Mouse (Mus musculus): Measurements from ENCODE around the gene Hes7. TPM values are rescaled to one million over a fixed set of nuclear protein-coding genes. Genes with fewer than 3 reads are reported as not detected.
A peak's percentile ranks its signal among the peaks of the same experiment; 100 is the strongest.

Hes7 gene
- polyA plus RNA-seq, 1 experiment, result 0.19 TPM

DNA sequence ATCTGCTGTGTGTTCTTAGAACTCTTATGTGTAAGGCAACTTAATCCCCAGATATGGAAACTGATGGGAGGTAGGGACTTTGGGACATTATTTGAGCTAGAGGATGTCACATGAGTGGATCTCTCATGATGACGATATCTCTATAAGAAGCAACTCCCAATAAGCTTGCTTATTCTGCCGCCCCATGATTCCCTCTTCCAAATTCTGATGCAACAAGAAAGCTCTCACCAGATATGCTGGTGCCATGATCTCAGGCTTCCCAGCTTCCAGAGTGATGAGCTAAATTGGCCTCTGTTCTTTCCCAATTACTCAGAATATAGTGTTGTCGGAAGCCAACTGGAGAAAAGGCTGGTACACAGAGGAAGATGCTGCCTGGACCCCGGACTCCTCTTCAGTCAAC is 8.3 kb upstream of the Hes7 start:
- Histone ChIP-seq H3K27ac (ENCODE audit: insufficient read depth, low read depth, low read length) (no peak overlapping the region), H3K4me1 (ENCODE audit: control insufficient read depth, insufficient read depth, low read length) (no peaks in the 10 kb centered on the region), H3K4me3 (ENCODE audit: insufficient read depth, low read depth, low read length) (no peak overlapping the region), H3K27me3 (replicated peaks; ENCODE audit: control insufficient read depth, insufficient read depth, low read length) (no peaks in the 10 kb centered on the region), H3K36me3 (ENCODE audit: control insufficient read depth, insufficient read depth, low read length) (peaks cover 12% of the 10 kb centered on the region)
- no peak for DNase-seq
- WGBS, result 80% methylated on average over 4 of the region's 4 CpGs
- TF ChIP-seq POLR2A (IDR thresholded peaks at IDR 0.05; ENCODE audit: low read depth, low read length), result no peak

DNA sequence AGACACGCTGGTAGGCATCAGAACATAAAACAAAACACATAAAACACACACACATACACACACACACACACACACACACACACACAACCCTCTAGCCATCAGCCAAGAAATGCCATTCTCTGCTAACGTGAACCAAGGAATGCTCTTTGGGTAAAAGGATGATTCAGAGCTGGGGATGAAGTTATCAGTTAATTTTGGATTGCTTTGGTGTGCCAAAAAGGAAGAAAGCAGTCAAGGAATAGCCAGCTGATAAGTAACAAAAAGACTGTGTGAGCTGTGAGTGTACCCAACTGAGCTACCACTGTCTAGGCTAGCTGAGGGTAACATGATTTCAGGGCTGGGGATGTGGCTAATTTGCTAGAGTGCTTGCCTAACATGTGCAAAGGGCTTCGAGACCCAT is 6.2 kb upstream of the Hes7 start:
- no peak overlapping the region for H3K27ac ChIP-seq (ENCODE audit: insufficient read depth, low read depth, low read length)

DNA sequence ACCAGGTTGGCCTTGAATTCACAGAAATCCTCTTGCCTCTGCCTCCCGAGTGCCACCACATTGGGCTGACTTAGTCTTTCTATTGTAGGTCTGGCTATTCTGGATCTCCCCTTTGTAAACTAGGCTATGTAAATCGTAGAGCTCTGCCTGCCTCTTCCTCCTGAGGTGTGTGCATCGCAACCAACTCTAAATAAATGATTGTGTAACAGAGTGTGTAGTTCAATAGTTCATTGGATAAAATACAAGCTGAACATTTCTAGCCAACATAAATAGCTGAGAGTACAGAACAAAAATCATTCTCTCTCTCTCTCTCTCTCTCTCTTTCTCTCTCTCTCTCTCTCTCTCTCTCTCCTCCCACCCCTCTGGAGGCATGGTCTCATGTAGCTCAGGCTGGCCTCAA is 5.6 kb upstream of the Hes7 start:
- DNase-seq, result no peak
- H3K36me3 ChIP-seq (ENCODE audit: control insufficient read depth, insufficient read depth, low read length), result no peaks in the 10 kb centered on the region
- H3K4me3 ChIP-seq (ENCODE audit: insufficient read depth, low read depth, low read length), result no peak overlapping the region
- H3K27ac ChIP-seq (ENCODE audit: insufficient read depth, low read depth, low read length), result no peak overlapping the region
- H3K4me1 ChIP-seq (ENCODE audit: control insufficient read depth, insufficient read depth, low read length), result 0 out of 2 replicates have a peak, but pooled peaks cover 8% of the 10 kb centered on the region
- 81% methylated on average over 3 of the region's 3 CpGs for WGBS
- no peaks in the 10 kb centered on the region for H3K27me3 ChIP-seq (replicated peaks; ENCODE audit: control insufficient read depth, insufficient read depth, low read length)
- TF ChIP-seq CTCF (conservative IDR thresholded peaks at IDR 0.05; ENCODE audit: insufficient read depth, insufficient read length, low read depth, low read length), result no peak
- TF ChIP-seq POLR2A (IDR thresholded peaks at IDR 0.05; ENCODE audit: low read depth, low read length), result no peak

More for the DNA sequence above, 6.2 kb upstream of the Hes7 start:
- TF ChIP-seq CTCF (conservative IDR thresholded peaks at IDR 0.05; ENCODE audit: insufficient read depth, insufficient read length, low read depth, low read length), result no peak
- no peak for TF ChIP-seq POLR2A (IDR thresholded peaks at IDR 0.05; ENCODE audit: low read depth, low read length)
- no peak for DNase-seq
- WGBS, result 82% methylated on average over 3 of the region's 3 CpGs
- Histone ChIP-seq H3K36me3 (ENCODE audit: control insufficient read depth, insufficient read depth, low read length) (peaks cover 2% of the 10 kb centered on the region; the same call in 1 of the 2 replicates), H3K4me3 (ENCODE audit: insufficient read depth, low read depth, low read length) (no peak overlapping the region), H3K27me3 (replicated peaks; ENCODE audit: control insufficient read depth, insufficient read depth, low read length) (no peaks in the 10 kb centered on the region), H3K4me1 (ENCODE audit: control insufficient read depth, insufficient read depth, low read length) (0 out of 2 replicates have a peak, but pooled peaks cover 5% of the 10 kb centered on the region)

DNA sequence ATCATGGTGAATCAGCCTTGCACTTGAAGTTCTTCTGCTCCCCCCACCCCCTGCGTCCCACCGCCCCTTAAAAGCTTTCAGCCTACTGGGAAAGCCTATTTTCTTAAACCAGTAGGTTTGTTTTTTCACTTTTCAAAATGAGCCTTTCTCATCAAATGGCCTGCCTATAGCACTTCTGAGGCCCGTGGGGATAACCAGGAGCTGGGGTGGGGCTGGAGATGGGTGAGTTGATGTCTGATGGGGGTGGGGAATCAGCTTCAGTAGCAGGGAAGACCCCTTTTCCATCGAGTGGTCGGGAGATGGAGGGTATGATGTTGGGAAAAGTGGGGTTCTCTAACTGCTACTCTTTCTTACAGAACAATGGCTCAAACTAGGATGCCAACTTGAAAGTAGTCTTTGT is 3.4 kb upstream of the Hes7 start:
- TF ChIP-seq CTCF (conservative IDR thresholded peaks at IDR 0.05; ENCODE audit: insufficient read depth, insufficient read length, low read depth, low read length) (no peak), POLR2A (IDR thresholded peaks at IDR 0.05; ENCODE audit: low read depth, low read length) (no peak)
- no peak for DNase-seq
- Histone ChIP-seq H3K27me3 (replicated peaks; ENCODE audit: control insufficient read depth, insufficient read depth, low read length) (no peaks in the 10 kb centered on the region), H3K27ac (ENCODE audit: insufficient read depth, low read depth, low read length) (no peak overlapping the region), H3K4me3 (ENCODE audit: insufficient read depth, low read depth, low read length) (no peak overlapping the region), H3K4me1 (ENCODE audit: control insufficient read depth, insufficient read depth, low read length) (0 out of 2 replicates have a peak, but pooled peaks cover 8% of the 10 kb centered on the region), H3K36me3 (ENCODE audit: control insufficient read depth, insufficient read depth, low read length) (no peaks in the 10 kb centered on the region)
- WGBS, result 59% methylated on average over 5 of the region's 5 CpGs

DNA sequence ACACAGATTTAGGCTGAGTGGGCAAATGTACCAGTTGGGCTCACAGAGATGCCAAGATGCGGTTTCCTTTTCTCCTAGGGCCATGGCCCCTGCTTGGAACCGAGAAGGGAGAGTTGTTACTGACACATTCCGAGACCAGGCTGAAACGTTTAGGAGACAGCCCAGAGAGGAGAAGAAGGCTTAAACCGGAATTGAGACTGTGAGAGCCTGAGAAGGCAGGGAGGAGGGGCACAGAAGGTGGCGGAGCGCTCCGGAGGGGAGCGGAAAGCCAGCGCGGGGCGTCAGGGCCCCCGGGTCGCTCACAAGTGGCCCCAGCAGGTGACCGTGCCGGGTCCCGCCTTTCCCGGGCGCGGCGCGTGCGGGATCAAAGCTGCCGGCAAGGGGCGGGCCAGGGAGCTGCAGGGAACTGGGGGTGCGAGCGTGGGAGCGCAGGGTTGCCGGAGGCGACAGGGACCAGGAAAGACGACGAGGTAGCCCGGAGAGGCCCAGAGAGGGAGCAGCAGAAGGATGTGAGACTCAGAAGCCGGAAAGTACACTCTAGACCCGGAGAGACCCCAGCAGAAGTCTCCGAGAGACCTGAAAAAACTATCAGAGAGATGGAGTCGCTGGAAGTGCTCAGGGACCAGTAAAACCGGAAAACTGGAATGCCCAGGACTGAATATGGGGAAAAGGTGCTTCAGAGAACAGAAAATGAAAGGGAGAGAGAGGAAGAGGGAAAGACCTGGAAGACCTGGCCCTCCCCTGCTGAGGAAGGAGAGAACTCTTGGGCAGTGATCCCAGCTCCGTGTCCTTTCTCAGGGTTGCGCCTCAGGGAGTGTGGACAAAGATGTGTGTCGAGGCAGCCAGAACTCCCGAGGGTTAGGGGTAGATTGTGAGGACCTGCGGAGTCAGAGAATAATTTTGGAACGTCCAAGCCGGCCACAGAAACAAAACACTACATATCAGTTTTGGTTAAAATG is 2.2 kb upstream of the Hes7 start:
- under 1% methylated on average over 45 of the region's 45 CpGs for WGBS

DNA sequence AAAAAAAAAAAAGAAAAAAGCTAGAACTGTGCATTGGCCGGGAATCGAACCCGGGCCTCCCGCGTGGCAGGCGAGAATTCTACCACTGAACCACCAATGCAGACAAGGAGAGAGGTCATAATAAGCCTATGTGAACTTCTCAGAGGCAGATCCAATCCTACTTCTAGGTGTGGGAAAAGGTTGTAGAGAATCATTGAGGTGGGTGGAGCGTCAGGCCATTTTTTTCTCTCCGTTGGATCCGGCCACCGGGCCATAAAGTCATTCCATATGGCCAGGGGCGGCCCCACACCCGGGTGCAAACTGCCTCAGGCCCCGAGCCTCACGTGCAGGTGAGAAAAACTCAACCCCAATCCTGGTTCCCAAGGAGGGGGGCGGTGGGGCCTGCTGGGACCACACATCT is 1.4 kb upstream of the Hes7 start:
- peak; percentile 95 for DNase-seq
- Histone ChIP-seq H3K27me3 (replicated peaks; ENCODE audit: control insufficient read depth, insufficient read depth, low read length) (no peaks in the 10 kb centered on the region), H3K4me3 (ENCODE audit: insufficient read depth, low read depth, low read length) (no peak overlapping the region), H3K4me1 (ENCODE audit: control insufficient read depth, insufficient read depth, low read length) (peaks cover 8% of the 10 kb centered on the region; the same call in 1 of the 2 replicates), H3K27ac (ENCODE audit: insufficient read depth, low read depth, low read length) (no peak overlapping the region), H3K36me3 (ENCODE audit: control insufficient read depth, insufficient read depth, low read length) (no peaks in the 10 kb centered on the region)
- 9% methylated on average over 15 of the region's 15 CpGs for WGBS
- no peak for TF ChIP-seq POLR2A (IDR thresholded peaks at IDR 0.05; ENCODE audit: low read depth, low read length)
- 0 out of 2 replicates have a peak, but pooled peaks have one; percentile 3 for TF ChIP-seq CTCF (conservative IDR thresholded peaks at IDR 0.05; ENCODE audit: insufficient read depth, insufficient read length, low read depth, low read length)

More for the DNA sequence above, 2.2 kb upstream of the Hes7 start:
- Histone ChIP-seq H3K27ac (ENCODE audit: insufficient read depth, low read depth, low read length) (peak overlapping the region; percentile 11), H3K27me3 (replicated peaks; ENCODE audit: control insufficient read depth, insufficient read depth, low read length) (no peaks in the 10 kb centered on the region), H3K4me3 (ENCODE audit: insufficient read depth, low read depth, low read length) (peak overlapping the region; percentile 69), H3K36me3 (ENCODE audit: control insufficient read depth, insufficient read depth, low read length) (no peaks in the 10 kb centered on the region), H3K4me1 (ENCODE audit: control insufficient read depth, insufficient read depth, low read length) (0 out of 2 replicates have a peak, but pooled peaks cover 8% of the 10 kb centered on the region)
- TF ChIP-seq CTCF (conservative IDR thresholded peaks at IDR 0.05; ENCODE audit: insufficient read depth, insufficient read length, low read depth, low read length) (no peak), POLR2A (IDR thresholded peaks at IDR 0.05; ENCODE audit: low read depth, low read length) (no peak)
- DNase-seq, result peak; percentile 65

DNA sequence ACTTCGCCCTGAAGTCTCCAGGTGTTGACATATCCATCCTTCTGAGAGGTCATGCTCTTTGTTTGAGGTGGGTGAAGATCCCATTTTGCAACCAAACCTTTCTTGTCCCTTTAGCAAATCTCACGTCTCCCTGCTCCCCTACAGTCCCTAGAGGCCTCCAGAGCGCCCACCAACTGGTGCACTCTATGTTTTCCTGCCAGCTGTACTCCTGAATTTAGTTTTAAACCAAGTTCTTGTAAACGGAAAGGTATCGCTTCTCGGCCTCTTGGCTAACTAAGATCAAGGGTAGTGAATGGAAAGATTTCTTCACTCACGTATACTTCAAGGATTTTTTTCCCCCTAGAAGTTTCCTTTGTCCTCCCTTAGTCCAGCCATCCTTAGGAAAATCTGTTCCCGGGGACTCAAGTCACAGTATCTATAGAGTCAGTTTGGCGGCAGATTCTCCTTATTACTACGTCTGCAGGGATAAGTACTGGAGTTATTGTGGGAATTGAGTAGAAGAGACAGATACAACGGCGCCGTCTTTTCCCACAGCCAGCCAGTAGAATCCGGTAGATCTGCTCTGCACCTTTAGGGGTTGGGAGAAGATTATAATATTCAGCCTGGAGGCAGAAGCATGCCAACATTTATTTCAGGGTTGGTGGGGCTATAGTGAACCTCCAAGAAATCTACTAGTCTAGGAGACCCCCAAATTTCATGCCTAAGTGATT is 603 bp upstream of the Hes7 start:
- Histone ChIP-seq H3K4me3 (ENCODE audit: insufficient read depth, low read depth, low read length) (no peak overlapping the region), H3K4me1 (ENCODE audit: control insufficient read depth, insufficient read depth, low read length) (peaks cover 8% of the 10 kb centered on the region; the same call in 1 of the 2 replicates), H3K27ac (ENCODE audit: insufficient read depth, low read depth, low read length) (no peak overlapping the region), H3K27me3 (replicated peaks; ENCODE audit: control insufficient read depth, insufficient read depth, low read length) (no peaks in the 10 kb centered on the region), H3K36me3 (ENCODE audit: control insufficient read depth, insufficient read depth, low read length) (no peaks in the 10 kb centered on the region)
- whole genome bisulfite sequencing, result 85% methylated on average over 14 of the region's 14 CpGs
- TF ChIP-seq CTCF (conservative IDR thresholded peaks at IDR 0.05; ENCODE audit: insufficient read depth, insufficient read length, low read depth, low read length), result no peak
- TF ChIP-seq POLR2A (IDR thresholded peaks at IDR 0.05; ENCODE audit: low read depth, low read length), result no peak
- DNase-seq, result no peak

Measured in kidney, adult 2 months (tissue).